Mouse (Mus musculus) A20 (cell line): Measurements from ENCODE around the gene Usp43.

ENCODE experiments used
- DNase-seq: peaks from one replicate; pipeline ENCODE4 v3.0.0-alpha.2; 2011; ENCODE audit warnings: low read depth, low spot score

Usp43 gene

DNA sequence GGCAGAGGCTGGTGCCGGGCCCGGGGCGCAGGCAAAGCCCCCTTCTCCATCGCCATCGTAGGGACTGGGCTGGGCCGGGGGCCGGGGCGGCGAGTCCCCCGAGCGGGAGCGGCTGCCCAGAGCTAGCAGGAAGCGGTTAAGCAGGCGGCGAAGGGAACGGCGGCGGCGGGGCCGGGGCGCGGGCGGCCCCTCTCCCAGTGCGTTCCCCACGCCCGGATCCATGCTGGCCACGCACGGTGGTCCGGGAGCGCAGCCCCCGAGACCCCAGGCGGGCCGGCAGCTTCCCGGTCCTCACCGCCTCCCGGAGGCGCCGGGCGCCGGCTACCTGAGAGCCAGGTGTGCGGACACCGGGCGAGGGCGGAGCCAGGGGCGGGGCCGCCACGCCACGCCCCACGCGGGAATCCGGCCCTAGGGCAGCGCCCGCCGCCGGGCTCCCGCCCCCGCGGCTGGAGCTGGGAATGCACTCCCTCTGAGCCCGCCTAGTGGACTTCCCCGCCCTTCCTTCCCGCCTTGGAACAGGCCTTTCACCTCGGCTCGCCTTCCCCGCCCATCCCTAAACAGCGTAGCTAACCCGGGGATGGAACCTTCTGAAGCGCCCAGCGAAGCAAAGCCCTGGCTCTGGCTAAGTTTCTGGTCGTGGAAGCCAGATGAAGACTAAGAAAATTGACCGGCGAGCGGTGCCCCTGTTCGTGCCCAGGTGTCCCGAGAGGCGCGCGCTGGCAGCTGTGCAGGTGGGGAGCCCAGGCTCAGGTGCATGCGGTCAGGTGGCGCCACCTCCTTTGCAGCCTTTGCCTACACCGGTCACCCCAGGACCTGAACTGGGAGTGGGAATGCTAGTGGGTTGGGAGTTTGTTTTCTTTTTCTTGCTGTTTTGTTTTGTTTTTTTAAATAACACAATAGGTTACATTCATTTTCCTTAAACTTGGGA is at the start of gene Usp43:
Gene Usp43 (minus strand): TSS at position 327 of the 928 bp plus-strand sequence.
- DNase-seq: no peak

DNA sequence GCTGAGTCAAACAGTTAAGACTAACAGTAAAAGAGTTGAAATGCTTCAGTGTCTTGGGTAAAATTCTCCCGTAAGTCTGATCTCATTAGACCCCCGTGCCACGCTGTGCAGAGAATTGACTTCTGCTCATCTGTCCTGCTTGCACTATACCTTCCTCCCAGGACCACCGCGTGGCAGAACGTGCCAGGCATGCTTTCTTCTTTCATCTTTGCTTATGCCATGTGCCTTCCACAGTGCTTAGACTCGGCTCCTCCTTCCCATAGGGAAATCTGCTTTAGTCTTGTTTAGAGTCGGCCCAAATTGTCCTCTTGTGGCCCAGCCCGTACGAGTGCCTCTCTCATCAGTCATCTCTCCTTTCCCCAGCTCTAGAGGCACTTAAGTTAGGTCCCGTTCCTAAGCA is 45.9 kb upstream of the Usp43 start:
- DNase-seq: no peak

- DNase-seq: peak; percentile 91
Observed at GRCm38 (mm10) chr11:67965905-67966878, 44.2 kb upstream of the Usp43 start, which contains the start of gene Stx8. Gene Stx8, plus strand, starts transcription at chr11:67966193.

DNA sequence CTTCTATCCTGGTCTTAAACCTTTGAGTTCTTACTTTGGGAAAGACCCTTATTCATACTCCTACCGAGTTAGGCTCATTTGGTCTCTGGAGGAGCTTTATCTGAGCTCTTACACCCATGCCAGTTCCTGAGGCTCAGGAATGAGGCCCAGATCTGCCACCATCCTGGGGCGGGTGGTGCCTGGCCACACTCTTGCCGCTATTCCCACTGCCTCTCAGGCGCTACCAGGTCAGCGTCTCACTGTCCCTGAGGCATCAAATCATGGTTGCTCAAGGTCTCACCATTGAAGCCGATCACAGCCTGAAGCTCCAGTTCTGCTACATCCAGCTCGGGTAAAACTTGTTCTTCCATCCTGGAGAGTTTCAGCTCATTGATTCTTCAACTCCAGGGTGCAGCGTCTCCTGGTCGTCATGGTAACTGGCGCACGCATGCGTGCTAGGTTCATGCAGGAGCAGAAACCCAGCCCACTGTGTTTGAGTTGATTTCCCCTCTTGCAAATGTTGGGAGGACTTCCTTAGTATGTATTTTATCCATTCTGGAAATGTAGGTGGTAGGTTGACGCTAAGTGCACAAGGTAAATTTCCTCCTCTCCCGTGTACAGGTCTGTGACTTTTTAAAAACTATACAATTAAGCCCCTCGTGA is 43.4 kb upstream of the Usp43 start, which contains the start of gene Cfap52:
Gene Cfap52 (minus strand): TSS at position 410 of the 642 bp plus-strand sequence.
- peak; percentile 75 for DNase-seq

DNA sequence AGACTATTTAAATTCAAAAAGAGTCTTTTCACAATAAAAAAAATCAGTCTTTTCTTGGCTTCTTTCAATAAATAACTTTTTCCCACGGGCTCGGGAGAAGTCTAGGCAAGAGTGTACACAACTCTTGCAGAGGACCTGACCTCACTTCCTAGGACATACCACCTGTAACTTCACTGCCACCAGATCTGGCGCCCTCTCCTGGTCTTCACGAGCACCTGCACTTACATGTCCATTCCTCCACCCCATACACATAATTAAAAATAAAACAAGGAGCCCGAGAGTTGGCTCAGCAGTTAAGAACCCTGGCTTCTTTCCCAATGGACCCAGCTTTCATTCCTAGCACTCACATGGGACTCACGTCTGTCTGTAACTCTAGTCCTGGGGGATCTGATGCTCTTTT is 42.2 kb upstream of the Usp43 start:
- DNase-seq: peak; percentile 40

DNA sequence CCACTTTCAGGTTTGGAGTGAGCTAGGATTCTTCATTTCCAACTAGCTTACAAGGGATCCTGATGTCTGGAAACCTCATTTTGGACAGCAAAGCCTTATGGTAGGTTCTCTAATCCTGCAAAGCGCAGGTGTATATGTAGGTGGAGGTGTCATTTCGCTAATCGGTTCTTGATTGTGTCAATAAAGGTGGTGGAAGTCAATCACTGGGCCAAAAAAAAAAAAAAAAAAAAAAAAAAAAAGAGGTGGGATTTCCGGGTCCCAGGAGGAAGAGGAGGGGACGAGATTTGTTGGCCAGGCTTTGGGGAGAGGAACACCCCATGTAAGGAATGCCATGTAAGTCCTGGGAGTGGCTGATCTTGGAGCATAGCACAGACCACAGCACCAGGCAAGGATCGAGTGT is 32.5 kb upstream of the Usp43 start:
- DNase-seq: no peak

DNA sequence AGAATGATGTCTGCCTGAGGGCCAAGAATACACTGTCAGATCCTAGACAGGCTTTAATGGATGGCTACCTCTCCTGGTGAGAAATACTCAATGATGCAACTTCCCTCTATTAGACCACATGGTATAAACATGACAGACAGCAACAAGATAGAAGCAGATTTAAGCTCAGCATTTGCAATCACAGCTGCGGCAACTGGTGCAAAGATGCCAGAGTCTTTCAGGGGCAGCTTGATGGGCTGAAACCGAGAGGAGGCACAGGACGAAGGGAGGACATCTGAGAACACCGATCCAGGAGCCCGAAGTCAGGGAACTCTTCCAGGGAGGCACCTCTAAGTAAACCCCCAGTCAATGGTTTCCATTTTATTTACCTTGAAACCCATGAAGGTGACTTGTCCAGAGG is 31.7 kb upstream of the Usp43 start:
- DNase-seq: no peak

DNA sequence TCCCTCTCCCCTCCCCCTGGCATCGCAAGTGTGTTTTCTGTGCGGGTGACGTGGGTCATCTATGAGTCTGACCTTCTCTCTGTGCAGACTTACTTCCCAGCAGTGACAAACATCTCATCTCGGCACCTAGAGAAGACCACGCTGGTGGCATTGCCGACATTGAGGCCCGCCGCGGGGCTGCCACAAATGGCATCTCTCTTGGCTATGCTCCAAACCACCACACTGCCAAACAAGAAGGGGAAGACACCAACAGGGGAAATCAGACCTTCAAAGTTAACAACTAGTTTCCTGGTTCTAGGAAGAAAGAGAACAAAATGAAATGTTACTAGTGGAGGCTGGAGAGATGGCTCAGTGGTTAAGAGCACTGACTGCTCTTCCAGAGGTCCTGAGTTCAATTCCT is 27.5 kb upstream of the Usp43 start:
- DNase-seq: no peak

DNA sequence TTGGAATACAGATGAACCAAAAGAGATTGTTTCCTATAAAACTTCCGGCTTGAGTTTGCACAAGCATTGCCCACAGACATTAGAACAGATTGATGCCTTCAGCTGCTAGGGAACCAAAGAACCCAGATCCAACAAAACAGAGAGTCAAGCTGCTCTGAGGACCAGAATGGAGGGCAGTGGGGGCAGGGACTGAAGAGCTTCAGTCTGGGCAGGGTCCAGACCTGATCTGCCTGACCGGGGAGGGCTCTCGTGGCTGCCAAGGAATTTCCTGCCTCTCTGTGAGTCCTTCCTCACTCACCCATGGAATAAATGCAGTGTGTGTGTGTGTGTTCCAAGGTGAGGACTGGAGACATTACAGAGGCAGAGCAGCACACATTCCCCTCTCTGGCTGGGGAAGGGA is 26.3 kb upstream of the Usp43 start:
- DNase-seq: no peak

- DNase-seq: no peak
Observed at GRCm38 (mm10) chr11:67932156-67932555, 10.2 kb upstream of the Usp43 start.

DNA sequence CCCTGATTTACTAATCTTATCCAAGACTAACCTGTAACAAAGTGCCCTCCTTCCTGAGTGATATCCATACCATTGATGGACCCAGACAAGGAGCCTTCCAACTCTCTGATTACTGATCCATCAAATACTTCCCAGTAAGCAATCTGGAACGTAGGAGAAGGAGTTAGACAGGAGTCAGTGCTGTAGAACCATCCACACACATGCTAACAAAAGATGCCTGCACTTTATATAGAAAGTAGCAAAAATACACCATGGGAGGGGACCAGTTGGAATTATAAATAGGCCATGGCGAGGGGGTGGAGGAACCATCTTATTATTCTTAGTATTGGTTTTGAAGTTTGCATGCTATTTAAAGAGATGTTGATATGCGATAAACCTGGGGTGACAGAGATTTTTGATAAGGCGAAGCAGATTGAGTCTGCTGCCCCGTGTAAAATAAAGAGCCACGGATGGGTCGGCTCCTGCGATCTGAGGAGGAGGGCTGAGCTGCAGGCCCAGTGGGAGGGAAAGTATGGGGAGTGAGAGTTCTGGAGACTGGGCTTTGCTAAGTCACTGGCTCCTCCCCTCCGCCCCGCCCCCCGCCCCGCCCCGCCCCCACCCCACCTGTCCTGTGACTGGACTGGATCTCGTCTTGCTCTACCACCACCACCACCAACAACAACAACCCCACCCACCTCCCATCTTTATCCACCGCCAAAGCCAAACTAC is 4.5 kb upstream of the Usp43 start:
- DNase-seq: peak; percentile 37

DNA sequence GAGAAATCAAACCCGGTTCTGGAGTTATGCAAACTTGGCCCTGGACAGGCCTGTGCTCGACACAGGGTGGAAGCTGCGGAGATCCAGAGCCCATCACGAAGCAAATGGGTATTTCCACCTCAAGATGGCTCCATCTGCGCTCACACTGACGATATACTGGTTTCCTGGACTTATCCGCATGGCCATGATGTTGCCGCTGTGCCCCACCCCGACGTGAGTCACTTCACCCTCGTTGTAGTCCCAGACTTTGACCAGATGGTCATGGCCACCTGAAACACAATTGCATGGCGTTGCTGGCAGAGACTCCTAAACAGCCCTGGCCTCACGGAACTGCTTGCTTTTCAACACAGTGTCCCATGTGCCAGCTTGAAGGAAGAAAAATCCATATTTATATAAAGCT is 3.0 kb upstream of the Usp43 start:
- no peak for DNase-seq

GRCm38 (mm10) chr11:67923720-67924119 is 1.8 kb upstream of the Usp43 start:
- DNase-seq: peak; percentile 21

DNA sequence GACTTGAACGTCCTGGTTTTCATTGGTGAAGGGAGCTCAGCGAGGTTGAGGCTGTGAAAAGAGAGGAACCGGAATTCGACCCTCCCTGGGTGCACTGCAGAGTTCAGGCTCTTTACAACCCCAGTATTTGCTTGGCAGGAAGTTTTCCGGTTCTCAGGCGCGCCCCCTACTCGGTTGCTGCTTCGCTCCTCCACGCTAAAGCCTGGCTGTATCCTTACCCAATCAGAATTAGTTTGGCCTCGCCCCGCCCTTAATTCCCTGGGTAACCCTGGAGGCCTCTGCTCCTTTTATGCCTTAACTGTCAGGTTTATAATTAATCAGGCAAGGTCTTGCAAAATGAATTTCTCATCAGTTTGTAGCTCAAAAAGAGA is 787 bp upstream of the Usp43 start:
- peak; percentile 53 for DNase-seq

DNA sequence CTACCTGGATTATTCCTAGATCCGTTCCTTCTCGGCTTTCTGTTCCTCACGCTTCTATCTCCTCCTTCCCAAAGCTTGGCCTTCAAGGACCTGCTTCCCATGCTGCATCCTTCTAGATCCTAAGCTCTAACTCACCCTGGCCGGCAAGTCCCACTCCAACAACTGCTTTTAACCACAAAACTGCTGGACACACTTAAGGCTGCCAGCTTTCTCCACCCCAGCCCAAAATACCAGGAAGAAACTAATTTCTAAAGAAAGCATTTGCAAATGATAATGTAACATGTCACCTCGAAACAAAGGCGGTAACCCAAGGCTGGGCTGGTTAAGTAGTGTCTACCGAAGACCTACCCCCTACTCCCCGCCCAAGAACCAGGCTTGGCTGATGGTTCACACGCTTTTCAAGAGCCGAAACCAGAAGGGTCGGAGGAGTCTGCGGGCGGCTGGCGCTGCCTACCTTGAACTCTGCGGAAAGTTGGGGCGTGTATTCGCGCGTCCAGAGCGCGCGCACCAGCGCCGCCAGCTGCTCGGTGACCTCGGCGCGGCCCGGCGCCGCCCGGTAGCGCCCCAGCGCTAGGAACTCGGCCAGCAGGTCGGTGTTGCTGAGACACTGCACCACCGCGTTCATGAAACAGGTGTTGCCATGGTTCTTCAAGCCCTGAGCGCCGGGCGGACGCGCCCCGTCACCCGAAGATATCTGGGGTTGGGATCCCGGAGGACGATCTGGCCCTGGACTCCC is 694 bp downstream of the Usp43 start:
- no peak for DNase-seq

DNA sequence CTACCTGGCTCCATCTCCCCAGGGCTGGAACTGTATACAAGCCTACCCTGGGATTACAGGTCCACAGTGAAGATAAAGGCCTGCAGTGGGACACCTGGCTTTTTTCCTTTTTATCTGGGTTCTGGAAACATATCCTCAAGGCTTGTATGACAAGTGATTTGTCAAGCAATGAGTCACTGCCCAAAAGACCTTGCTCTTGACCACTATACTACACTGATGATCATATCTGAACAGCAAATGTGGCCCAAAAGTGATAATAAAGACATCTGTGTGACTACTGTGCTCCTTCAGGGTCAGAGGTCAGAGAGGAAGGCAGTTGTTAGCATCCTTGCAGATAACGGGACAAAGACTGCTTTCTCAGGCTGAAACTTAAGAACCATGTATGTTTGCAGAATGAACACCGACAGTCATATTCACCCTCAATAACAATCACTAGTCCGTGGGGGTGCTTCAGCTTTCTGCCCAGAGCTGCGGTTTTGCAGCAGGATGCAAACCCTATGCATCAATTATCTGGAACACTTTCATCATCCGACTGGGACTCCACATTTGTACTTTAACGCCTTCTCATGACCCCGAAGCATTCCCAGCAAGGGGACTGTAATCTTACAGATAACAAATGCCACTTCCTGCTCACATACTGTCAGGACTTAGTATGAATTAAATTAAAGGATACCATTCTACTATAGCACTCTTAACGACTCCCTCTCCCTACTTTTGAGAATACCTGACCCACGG is 1.6 kb downstream of the Usp43 start:
- DNase-seq: no peak

- DNase-seq: no peak
Observed at GRCm38 (mm10) chr11:67919593-67919992, 2.4 kb downstream of the Usp43 start.

DNA sequence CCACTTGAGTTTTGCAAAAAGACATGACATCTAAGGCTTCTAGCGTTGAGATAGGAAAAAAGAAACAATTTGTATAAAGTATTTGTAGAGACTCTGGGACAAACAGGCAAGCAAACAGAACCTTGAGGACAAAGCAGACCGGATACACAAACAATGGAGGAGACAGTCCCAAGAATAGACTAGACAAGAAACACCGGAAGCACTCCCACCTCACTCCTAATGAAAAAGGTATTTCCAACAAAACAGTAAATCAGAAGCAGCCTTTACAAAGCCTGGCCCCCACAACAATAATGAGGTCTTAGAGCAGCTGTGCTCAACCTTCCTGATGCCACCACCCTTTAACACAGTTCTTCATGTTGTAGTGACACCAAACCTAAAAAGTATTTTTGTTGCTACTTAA is 4.8 kb downstream of the Usp43 start:
- DNase-seq: no peak

DNA sequence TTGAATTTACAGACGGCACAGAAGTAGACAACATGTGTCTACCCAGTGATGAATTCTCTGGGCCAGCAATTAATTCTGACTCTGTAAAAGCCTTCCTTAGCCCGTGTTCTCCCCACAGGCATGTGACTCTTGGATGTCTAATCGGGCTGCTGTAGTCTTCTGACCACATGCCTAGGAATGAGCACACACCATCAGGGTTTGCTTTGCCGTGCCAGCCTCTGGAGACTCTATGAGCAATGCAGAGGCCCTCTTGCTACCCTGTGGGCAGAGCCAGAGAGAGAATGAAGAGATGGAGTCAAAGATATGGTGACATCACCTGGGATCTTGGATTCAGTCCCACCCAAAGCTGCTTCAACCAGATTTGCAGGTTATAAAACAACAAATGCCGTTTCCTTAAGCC is 10.9 kb downstream of the Usp43 start:
- DNase-seq: no peak

DNA sequence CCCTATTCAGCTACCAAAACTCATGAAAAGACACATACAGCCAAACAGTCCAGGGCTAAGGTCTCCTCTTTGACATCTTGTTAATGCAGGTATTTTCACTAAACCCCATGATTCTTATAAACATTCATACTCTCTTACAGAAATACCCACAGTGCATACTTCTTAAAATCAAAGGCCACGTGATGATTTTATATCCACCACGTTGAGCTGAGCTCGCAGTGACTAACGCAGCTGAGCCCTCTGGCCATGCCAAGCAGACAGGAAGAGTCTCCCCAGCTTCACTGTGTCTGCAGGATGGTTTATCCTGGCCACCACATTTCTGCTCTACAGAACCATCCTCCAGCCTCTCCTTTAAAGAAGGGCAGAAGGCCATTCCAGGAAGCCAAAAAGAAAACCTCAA is 18.2 kb downstream of the Usp43 start:
- DNase-seq: no peak
